Mouse (Mus musculus): ENCODE results near the gene Traf3ip3.

GRCm38 (mm10) chr1:193238426-193238825 is 36.9 kb upstream of the Traf3ip3 start:
- TF ChIP-seq POLR2A (IDR thresholded peaks at IDR 0.05; ENCODE audit: borderline replicate concordance, insufficient read depth, low read length) (no peak), CTCF (IDR thresholded peaks at IDR 0.05; ENCODE audit: borderline replicate concordance, insufficient read depth, low read depth, low read length) (no peak)
